Mouse (Mus musculus): ENCODE results near the gene Asphd2.
"Not testable (repeated sequence)": the region's sequence is repeated elsewhere in the genome, so short reads cannot be mapped to it uniquely, and the experiment has no call there.

Asphd2 gene

DNA sequence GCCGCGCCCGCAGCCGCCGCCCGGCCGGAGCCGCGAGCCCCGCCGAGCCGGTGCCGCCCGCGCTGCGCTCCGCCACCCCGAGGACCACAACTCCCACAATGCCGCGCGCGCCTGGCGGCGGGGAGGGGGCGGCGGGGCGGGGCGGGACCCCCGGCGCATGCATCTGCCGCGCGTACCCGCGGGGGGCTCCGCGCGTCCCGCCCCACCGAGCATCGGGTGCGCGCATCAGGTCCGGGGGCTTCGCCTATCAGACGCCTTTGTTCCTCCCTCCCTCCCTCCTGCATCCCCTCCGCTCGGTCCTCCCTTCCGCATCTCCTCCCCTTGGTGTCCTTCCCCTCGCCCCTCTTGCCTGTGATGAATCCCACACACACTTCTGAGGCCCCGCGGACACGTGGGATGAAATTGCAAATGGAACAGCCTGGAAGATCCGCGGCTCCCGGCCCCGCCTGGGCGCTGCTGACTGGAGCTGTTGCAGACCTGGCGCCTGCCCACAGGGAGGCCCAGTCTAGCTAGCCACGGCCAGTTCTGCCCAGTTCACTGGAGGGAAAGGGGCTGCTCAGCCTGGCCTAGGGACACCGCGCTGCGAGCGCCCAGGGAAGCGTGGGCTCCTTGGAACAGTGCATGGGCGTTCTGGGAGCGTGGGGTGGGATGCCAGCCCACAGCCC is at the start of gene Asphd2:
Asphd2 (minus strand) TSS at position 88 of the 665 bp plus-strand sequence.
- no peak for DNase-seq (ENCODE audit: low spot score in 2 of 2)

DNA sequence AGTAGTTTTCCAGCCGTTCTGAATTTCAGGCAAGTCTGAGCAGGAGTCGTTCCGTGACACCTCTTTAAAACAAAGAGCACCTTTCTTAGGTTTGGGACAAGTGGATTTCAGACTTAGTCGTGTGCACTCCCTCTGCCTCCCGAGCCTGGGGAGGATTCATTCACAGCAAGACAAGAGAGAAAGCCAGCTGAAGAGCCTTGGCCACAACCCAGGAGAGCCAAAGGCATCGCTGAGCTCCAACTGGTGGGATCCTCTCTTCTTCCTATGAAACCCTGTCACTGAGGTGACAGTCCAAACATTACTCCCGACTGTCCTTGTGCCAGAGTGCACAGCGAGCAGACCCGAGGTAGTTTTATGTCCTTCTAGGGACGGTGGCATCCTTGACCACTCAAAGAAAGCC is 43.9 kb upstream of the Asphd2 start:
- DNase-seq (ENCODE audit: low spot score in 2 of 2), result no peak

DNA sequence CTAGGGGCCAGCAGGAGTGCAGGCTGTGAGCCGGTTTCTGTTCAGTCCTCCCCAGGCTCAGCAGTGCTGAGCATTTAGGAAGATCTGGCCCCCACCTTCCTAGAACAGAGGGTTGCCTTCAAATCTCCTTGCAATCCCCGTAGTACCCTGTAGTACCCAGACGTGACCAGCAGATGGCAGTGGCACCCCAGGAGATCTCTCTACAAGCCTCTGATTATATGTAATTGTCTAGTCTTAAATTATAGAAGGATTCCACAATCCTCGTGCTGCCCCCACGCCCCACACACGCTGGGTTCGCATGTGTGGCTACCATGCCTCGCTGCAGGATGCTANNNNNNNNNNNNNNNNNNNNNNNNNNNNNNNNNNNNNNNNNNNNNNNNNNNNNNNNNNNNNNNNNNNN is 38.3 kb upstream of the Asphd2 start:
- DNase-seq (ENCODE audit: low spot score in 2 of 2), result peak; percentile 51 to 76

- no peak for DNase-seq (ENCODE audit: low spot score in 2 of 2)
These were observed 37.4 kb upstream of the Asphd2 start for GRCm38 (mm10) chr5:112432033-112432432.

DNA sequence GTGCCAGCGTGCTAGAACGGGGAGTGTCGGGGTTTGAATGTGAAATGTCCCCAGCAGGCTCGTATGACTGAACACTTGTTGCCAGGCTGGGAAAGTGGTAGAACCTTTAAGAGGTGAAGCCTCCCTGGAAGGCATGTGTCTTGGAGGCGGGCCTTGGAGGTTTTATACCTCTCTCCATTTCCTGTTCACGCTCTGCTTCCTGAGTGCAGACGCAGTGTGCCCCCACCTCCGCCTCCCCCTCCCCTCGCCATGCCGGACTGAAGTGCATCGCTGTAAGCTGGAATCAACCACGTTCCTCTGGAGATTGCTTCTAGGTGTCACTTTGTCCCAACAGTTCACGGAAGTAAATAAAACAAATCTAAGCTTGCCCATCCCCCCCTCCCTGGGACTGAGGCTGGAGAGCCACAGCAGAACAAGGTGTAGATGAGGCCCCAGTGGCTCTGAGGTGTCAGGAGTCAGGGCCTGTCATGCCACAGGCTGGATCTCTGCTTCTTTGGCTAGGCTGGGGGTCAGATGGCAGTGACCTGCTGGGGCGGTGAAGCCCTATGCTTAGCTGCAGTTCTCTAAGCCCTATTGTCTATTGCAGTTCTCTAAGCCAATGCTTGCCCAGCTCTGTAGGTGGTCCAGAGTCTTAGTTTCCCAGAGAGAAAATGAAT is 36.6 kb upstream of the Asphd2 start:
- DNase-seq (ENCODE audit: low spot score in 2 of 2), result no peak

DNA sequence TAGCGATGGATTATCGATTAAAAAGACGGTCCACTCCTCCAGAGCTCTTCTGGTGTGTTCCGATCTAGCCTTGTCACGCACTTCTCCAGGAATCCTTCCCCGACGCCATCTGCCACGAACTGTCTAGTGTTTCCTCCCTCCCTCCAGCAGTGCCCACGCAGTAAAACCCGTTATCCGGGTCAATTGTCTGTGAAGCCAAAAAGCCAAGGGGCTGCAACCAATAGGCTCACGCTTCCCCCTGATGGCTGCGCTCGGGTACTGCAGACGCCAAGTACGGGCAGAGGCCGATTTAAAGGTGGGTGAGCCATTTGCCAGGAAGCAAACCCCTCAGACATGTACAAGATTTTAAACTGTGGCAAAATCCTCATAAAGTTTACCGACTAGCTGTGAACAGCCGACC is 34.3 kb upstream of the Asphd2 start:
- peak; percentile 24 to 68 for DNase-seq (ENCODE audit: low spot score in 2 of 2)

- peak; percentile 48 to 82 for DNase-seq (ENCODE audit: low spot score in 2 of 2)
These were observed 32.6 kb upstream of the Asphd2 start for GRCm38 (mm10) chr5:112427283-112427682.

DNA sequence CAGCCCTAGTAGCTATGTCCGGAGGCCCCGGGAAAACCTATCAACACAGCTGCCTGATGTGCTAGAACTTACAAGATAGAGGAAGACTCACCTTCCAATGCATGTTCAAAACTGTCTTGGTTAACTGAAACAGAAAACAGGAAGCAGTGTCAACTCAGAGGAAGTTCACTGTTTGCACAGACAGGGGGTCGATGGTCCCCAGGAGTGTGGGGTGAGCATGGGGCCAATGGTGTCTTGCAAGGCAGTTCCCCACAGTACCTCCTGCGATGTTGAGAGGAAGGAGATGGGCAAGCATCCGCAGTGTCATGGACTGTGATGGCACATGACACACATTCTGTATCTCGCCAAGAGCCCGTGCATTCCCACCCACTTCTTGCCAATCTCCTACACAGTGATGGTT is 32.0 kb upstream of the Asphd2 start:
- DNase-seq (ENCODE audit: low spot score in 2 of 2), result no peak

DNA sequence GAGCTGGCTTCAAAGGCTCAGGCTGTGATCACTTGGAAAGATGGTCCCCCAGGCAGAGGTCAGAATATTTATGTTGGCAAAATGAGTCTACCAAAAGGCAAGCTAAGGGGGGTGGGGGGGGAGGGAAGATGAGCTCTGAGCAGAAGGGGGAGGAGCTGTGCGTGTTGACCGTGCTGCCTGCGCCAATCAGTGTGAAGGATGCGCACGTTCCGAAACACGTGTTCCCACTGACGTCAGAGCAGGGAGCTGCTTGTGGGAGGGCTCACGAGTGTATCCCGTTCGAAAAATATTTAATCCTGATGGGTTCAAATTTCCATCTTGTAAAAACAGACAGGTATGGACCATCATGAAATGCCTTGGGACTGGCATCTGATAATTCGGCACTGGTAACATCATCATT is 24.9 kb upstream of the Asphd2 start:
- no peak for DNase-seq (ENCODE audit: low spot score in 2 of 2)

DNA sequence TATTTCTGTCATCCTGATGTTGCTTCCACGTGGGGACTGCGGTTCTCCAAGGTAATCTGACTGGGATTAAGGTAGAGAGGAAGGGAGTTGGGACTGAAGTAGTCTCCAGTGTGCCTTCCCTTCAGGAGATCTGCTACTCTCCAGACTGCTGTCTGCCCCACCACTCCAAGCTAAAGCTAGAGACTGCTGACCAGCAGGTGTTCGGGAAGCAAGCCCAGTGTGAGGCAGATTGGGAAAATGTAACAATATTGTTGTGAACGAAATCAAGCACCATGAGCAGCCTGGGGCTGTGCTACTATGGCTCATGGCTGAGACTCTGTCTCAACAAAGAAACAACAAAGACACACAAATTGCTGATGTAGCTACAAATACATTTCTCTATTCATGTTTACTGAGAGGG is 23.4 kb upstream of the Asphd2 start:
- no peak for DNase-seq (ENCODE audit: low spot score in 2 of 2)

GRCm38 (mm10) chr5:112416673-112417072 is 22.0 kb upstream of the Asphd2 start:
- DNase-seq (ENCODE audit: low spot score in 2 of 2), result no peak

- DNase-seq (ENCODE audit: low spot score in 2 of 2), result not testable (repeated sequence)
These were observed 18.1 kb upstream of the Asphd2 start for GRCm38 (mm10) chr5:112412781-112413180.

GRCm38 (mm10) chr5:112411514-112412335 is 17.1 kb upstream of the Asphd2 start:
- no peak for DNase-seq (ENCODE audit: low spot score in 2 of 2)

DNA sequence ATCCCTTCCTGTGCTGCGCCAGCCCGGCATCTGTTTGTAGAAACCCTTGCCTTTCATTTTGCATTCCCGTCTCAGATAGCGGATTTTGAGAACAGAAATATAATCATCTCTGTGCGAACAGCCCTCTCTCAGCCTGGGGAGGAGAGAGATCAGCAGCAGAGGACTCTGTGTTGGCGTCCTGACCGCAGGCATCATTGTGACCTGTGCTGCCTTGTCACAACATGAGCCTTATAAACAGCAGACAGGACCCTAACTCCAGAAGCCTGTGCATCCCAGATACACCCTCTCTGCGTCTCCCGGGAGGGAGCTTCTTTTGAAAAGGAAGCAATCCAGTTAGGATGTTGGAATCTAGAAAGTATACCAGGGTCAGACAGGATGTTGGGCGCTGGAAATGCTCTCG is 16.4 kb upstream of the Asphd2 start:
- no peak for DNase-seq (ENCODE audit: low spot score in 2 of 2)

- no peak for DNase-seq (ENCODE audit: low spot score in 2 of 2)
These were observed 14.6 kb upstream of the Asphd2 start for GRCm38 (mm10) chr5:112409274-112409673.

DNA sequence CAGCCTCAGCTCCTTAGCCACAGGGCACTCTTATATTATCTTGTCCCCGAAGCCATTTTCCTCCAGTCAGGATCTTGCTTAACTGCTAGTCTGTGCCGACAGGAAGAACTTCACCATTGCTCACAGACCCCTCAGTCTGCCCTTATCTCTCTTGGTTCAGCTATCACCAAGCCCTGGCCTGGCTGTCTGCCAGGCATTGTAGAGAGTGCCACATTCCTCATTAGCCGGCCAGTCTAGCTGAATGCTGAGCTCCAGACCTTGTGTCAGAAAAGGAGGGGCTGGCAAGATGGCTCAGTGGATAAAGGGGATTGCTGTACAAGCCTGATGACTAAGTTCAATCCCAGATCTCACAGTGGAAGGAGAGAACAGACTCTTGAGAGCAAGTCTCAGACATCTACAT is 11.4 kb upstream of the Asphd2 start:
- DNase-seq (ENCODE audit: low spot score in 2 of 2), result no peak

- no peak for DNase-seq (ENCODE audit: low spot score in 2 of 2)
These were observed 7.8 kb upstream of the Asphd2 start for GRCm38 (mm10) chr5:112402437-112402836.

DNA sequence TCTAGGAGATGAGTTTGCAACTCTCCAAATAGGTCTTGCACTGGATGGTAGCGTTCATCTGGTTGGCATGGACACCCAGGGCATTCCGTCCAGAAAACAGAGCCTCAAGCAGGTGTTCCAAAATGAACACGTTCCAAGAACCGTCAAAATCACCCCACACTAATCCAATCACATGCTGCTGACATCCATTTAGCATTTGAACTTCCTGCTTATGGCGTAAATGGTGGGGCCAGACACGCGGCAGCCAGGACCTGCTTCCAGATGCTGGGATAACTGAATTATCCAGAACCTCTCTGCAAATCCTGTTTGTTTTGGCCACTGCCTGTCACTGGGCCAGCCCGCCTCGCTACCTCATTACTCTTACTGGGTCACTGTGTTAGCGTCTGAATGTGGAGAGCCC is 4.6 kb upstream of the Asphd2 start:
- no peak for DNase-seq (ENCODE audit: low spot score in 2 of 2)

- DNase-seq (ENCODE audit: low spot score in 2 of 2), result no peak
These were observed 1.4 kb upstream of the Asphd2 start for GRCm38 (mm10) chr5:112396066-112396465.

DNA sequence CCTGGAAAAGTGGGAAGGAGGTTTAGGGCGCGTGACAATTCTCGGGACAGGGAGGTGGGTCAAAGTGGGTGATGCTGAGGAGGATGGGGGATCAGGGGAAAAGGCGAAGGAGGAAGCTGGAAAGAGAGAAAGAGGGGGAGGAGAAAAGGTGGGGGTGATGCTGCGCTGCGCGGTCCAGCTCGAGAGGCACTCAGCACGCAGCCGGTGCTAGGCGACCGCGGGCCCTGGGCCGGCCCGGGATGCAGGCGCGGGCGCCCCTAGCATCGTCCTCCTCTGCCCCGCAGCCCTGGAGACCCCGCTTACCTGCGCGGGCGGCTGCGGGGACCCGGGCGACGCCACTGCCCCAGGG is 277 bp downstream of the Asphd2 start:
- no peak for DNase-seq (ENCODE audit: low spot score in 2 of 2)

- no peak for DNase-seq (ENCODE audit: low spot score in 2 of 2)
These were observed 788 bp downstream of the Asphd2 start for GRCm38 (mm10) chr5:112393741-112394414.

DNA sequence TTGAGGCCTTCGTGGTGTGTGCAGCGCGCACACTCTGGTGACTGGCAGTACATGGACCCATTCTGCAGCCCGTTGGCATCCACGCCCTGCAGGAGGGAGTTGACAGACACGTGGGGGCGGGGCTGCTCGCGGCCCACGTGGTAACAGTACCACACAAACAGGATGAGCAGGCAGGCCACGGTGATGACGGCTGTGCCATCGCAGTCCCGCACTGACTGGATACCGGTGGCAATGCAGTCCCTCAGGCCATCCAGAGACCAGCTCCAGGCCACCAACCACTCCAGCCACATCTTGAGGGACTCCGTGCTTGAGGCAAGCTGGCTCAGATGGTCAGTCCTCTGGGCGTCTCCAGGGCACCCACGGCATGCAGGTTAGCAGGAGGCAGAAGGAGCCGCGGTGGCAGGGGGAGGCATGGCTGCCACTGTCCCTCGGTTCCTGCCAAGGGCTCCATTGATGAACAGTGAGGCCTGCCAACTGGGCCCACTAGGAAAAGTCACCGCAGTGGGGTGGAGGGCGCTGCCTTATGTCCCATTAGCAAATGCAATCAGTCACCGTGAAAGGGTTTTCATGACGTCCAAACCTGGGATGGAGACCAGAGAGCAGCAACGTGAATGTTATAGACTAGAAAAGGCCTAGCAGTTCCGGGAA is 2.9 kb downstream of the Asphd2 start:
- no peak for DNase-seq (ENCODE audit: low spot score in 2 of 2)
